Mouse (Mus musculus) liver, adult 2 months (tissue): ENCODE measurements around the gene Hist1h2bp.

Source experiments
- CTCF ChIP-seq: fragments of 200-500 bp; IDR thresholded peaks from 2 replicates; pipeline ENCODE4 v1.5.1; 2011; ENCODE audit warnings: low read depth, low read length, control low read depth
- POLR2A ChIP-seq: fragments of 200-500 bp; IDR thresholded peaks from 2 replicates; pipeline ENCODE4 v1.6.1; 2011; ENCODE audit warnings: low read length, control low read depth; ENCODE audit not compliant: insufficient read depth; ENCODE audit errors: extremely low read depth

GRCm38 (mm10) chr13:21781639-21782038 is 5.6 kb upstream of the Hist1h2bp start:
- no peak for TF ChIP-seq POLR2A
- no peak for TF ChIP-seq CTCF
